Mouse (Mus musculus) limb, embryonic 14.5 days (tissue): ENCODE data around the gene Mbd6. TPM values are rescaled to one million over a fixed set of nuclear protein-coding genes. Genes with fewer than 3 reads are reported as not detected.

Source experiments
- ATAC-seq: fragments of 200-750 bp; cut with Nextera tagmentation; 2 replicates; pipeline ENCODE4 v1.8.0; 2017; ENCODE audit warnings: low read depth, moderate number of reproducible peaks, moderate TSS enrichment; ENCODE audit not compliant: low FRiP score
- DNase-seq: peaks from one replicate; pipeline ENCODE4 v3.0.0-alpha.2; 2015; ENCODE audit warnings: low spot score
- H3K27ac ChIP-seq: fragments of 300-500 bp; sonication (generic); replicated peaks from 2 replicates; pipeline ENCODE4 v1.5.1; 2014; ENCODE audit warnings: low read depth, mild to moderate bottlenecking, low read length, moderate library complexity, mixed read lengths
- H3K27me3 ChIP-seq: fragments of 300-500 bp; sonication (generic); 2 replicates; pipeline ENCODE4 v1.6.1; 2014; ENCODE audit warnings: low read length, mixed read lengths; ENCODE audit not compliant: control insufficient read depth, insufficient read depth
- H3K36me3 ChIP-seq: fragments of 300-500 bp; sonication (generic); 2 replicates; pipeline ENCODE4 v1.6.1; 2014; ENCODE audit warnings: mild to moderate bottlenecking, low read length, moderate library complexity, mixed read lengths; ENCODE audit not compliant: control insufficient read depth, insufficient read depth
- H3K4me1 ChIP-seq: fragments of 300-500 bp; sonication (generic); 2 replicates; pipeline ENCODE4 v1.6.1; 2014; ENCODE audit warnings: antibody characterized with exemption, low read length, mixed read lengths; ENCODE audit not compliant: control insufficient read depth, insufficient read depth
- H3K4me2 ChIP-seq: fragments of 300-500 bp; sonication (generic); replicated peaks from 2 replicates; pipeline ENCODE4 v1.6.1; 2014; ENCODE audit warnings: low read depth, mild to moderate bottlenecking, low read length, moderate library complexity; ENCODE audit not compliant: severe bottlenecking
- H3K4me3 ChIP-seq: fragments of 300-500 bp; sonication (generic); replicated peaks from 2 replicates; pipeline ENCODE4 v1.5.1; 2014; ENCODE audit warnings: low read length
- H3K9ac ChIP-seq: fragments of 300-500 bp; sonication (generic); 2 replicates; pipeline ENCODE4 v1.6.1; 2014; ENCODE audit warnings: mild to moderate bottlenecking, low read depth, low read length, moderate library complexity; ENCODE audit not compliant: severe bottlenecking
- H3K9me3 ChIP-seq: fragments of 300-500 bp; sonication (generic); 2 replicates; pipeline ENCODE4 v1.6.1; 2016; ENCODE audit warnings: low read length; ENCODE audit not compliant: control insufficient read depth
- POLR2A ChIP-seq: fragments of 200-500 bp; IDR thresholded peaks from 2 replicates; pipeline ENCODE4 v1.8.0; 2012; ENCODE audit warnings: inconsistent platforms, mild to moderate bottlenecking, moderate library complexity, borderline replicate concordance; ENCODE audit not compliant: insufficient read depth, insufficient read length; ENCODE audit errors: extremely low read depth
- WGBS: fragments of 180-500 bp; shearing (Covaris S2); extraction: QIAGEN DNeasy Blood & Tissue Kit; methylation state at CpG from one replicate; pipeline ENCODE4 v1.1.7; 2014; 5-methylcytosine and 5-hydroxymethylcytosine counted together
- polyA plus RNA-seq, 2 experiments: library from polyadenylated mRNA; depleted of rRNA in 1 of 2; stranded (reverse) in 1 of 2; unstranded in 1 of 2; fragments of >200 nt; fragmentation: Nextera tagmentation in 1 of 2; extraction: Ambion mirVana in 1 of 2; gene quantifications; 2 replicates each; pipeline versions ENCODE4 v1.2.1 to v1.2.3; 2012 to 2014

Mbd6 gene
- polyA plus RNA-seq, 2 experiments: 19.9 to 68.1 TPM

- no peak for DNase-seq
Observed at GRCm38 (mm10) chr10:127258489-127258888, 30.3 kb downstream of the Mbd6 start.

GRCm38 (mm10) chr10:127257790-127258189, 31.0 kb downstream of the Mbd6 start:
- DNase-seq (no peak), ATAC-seq (no peak)
- Histone ChIP-seq H3K4me1 (peaks cover 5% of the 10 kb centered on the region; the same call in 1 of the 2 replicates), H3K27me3 (no peaks in the 10 kb centered on the region), H3K9me3 (no peaks in the 10 kb centered on the region), H3K4me2 (no peak overlapping the region), H3K9ac (no peak overlapping the region), H3K36me3 (no peaks in the 10 kb centered on the region), H3K4me3 (no peak overlapping the region), H3K27ac (no peak overlapping the region)
- 73% methylated on average over 6 of the region's 6 CpGs for WGBS
- TF ChIP-seq POLR2A: no peak

More at GRCm38 (mm10) chr10:127258489-127258888, 30.3 kb downstream of the Mbd6 start:
- 76% methylated on average over 8 of the region's 8 CpGs for WGBS
- no peak overlapping the region for H3K27ac ChIP-seq
- no peaks in the 10 kb centered on the region for H3K9me3 ChIP-seq
- H3K9ac ChIP-seq: no peak overlapping the region
- H3K4me1 ChIP-seq: peaks cover 5% of the 10 kb centered on the region; the same call in 1 of the 2 replicates
- TF ChIP-seq POLR2A: no peak
- no peak overlapping the region for H3K4me3 ChIP-seq
- ATAC-seq: no peak
- H3K4me2 ChIP-seq: no peak overlapping the region
- H3K27me3 ChIP-seq: no peaks in the 10 kb centered on the region
- no peaks in the 10 kb centered on the region for H3K36me3 ChIP-seq

- no peak for TF ChIP-seq POLR2A
- Histone ChIP-seq H3K36me3 (no peaks in the 10 kb centered on the region), H3K4me2 (no peak overlapping the region), H3K9me3 (no peaks in the 10 kb centered on the region), H3K4me1 (no peaks in the 10 kb centered on the region), H3K27ac (no peak overlapping the region), H3K4me3 (no peak overlapping the region), H3K9ac (no peak overlapping the region), H3K27me3 (no peaks in the 10 kb centered on the region)
- ATAC-seq: peak; percentile 84; the same call in 1 of the 2 replicates
- peak; percentile 86 for DNase-seq
- 21% methylated on average over 14 of the region's 14 CpGs for WGBS
Observed at GRCm38 (mm10) chr10:127255625-127256345, 33.0 kb downstream of the Mbd6 start.

GRCm38 (mm10) chr10:127250810-127251209, 38.0 kb downstream of the Mbd6 start:
- WGBS: 80% methylated on average over 5 of the region's 5 CpGs
- H3K36me3 ChIP-seq: no peaks in the 10 kb centered on the region
- H3K4me3 ChIP-seq: no peak overlapping the region
- H3K27me3 ChIP-seq: no peaks in the 10 kb centered on the region
- H3K4me2 ChIP-seq: no peak overlapping the region
- H3K4me1 ChIP-seq: no peaks in the 10 kb centered on the region
- H3K9me3 ChIP-seq: no peaks in the 10 kb centered on the region
- ATAC-seq (no peak), DNase-seq (no peak)
- H3K9ac ChIP-seq: no peak overlapping the region
- TF ChIP-seq POLR2A: no peak
- no peak overlapping the region for H3K27ac ChIP-seq

GRCm38 (mm10) chr10:127238241-127238824, 50.5 kb downstream of the Mbd6 start:
- no peaks in the 10 kb centered on the region for H3K9me3 ChIP-seq
- H3K4me1 ChIP-seq: no peaks in the 10 kb centered on the region
- DNase-seq (no peak), ATAC-seq (no peak)
- H3K27ac ChIP-seq: no peak overlapping the region
- no peak for TF ChIP-seq POLR2A
- H3K36me3 ChIP-seq: peaks cover 16% of the 10 kb centered on the region; the same call in 1 of the 2 replicates
- no peak overlapping the region for H3K9ac ChIP-seq
- 66% methylated on average over 18 of the region's 18 CpGs for WGBS
- no peaks in the 10 kb centered on the region for H3K27me3 ChIP-seq
- H3K4me2 ChIP-seq: no peak overlapping the region
- H3K4me3 ChIP-seq: no peak overlapping the region
